Mouse (Mus musculus) gonadal fat pad, adult 2 months (tissue): ENCODE measurements around the gene Cbs. TPM values are rescaled to one million over a fixed set of nuclear protein-coding genes. Genes with fewer than 3 reads are reported as not detected.
"Not testable (repeated sequence)": the region's sequence is repeated elsewhere in the genome, so short reads cannot be mapped to it uniquely, and the experiment has no call there.

Experiments used
- DNase-seq: peaks from one replicate; pipeline ENCODE4 v3.0.0-alpha.2; 2012; ENCODE audit warnings: low read depth
- polyA plus RNA-seq: library from polyadenylated mRNA; depleted of rRNA; stranded (reverse); fragments of >200 nt; gene quantifications from 2 replicates; pipeline ENCODE4 v1.2.3, GENCODE M21; 2012

The Cbs gene
- polyA plus RNA-seq, 1 experiment, result 82.1 TPM

DNA sequence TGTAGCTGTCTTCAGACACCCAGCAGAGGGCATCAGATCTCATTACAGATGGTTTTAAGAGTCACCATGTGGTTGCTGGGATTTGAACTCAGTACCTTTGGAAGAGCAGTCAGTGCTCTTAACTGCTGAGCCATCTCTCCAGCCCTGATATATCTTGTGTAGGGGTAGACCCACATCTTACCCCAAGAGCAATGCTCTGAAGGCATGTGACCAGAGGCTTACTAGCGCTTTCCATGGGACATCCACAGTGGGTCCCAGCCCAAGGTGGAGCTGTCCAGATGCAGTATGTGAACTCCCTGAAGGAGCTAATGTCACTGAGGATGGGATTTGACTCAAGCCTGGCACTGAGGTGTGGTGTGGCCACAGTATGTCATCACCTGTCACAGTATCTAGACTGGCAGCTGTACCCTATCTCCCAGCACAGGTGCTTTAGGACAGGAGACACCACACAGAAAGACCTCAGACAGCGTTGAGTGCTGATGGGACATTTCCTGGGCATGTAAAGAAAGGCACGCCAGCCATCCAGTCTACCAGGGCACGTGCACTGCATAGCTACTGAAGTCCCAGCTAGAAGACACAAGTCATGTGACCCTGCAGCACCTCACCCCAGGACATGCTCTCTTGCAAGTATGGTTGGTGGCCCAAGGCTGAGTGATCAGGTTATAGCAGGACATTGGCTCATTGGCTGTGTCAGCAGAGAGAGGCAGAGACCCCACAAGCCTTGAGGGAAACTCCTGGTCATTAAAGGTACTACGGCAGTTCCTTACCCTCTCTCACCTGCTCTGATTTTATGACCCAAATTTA is 9.4 kb upstream of the Cbs start:
- no peak for DNase-seq

DNA sequence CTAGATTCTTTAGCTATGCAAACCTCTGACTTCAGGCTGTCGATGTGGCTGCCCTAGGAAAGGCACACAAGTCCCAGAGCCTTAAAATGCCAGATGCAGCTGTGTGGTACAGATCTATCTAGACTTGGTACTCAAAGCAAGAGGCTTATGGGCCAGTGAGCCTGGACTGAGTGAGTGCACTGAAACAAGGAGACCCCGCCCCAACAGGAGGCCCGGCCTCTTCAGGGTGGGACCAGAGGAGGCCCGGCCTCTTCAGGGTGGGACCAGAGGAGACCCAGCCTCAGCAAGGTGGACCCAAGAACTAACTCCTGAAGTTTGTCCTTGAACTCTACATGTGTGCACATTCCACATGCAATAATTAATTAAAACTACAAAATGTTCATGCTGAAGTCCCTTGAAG is 5.9 kb upstream of the Cbs start:
- no peak for DNase-seq

DNA sequence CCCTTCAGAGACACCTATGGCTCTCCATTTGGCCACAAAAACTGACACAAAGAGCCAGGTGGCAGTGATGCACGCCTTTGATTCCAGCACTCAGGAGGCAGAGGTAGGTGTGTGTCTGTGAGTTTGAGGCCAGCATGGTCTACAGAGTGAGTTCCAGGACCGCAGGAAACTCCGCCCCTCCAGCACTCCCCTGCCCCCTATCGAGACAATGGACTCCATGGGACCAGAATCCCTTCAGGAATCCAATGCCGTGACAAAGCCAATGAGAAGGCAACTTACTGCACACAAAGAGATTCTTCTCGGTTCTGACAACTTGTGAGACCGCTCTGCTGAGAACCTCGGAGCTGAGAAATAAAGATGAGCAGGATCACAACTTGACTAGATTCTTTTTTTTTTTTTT is 5.3 kb upstream of the Cbs start:
- DNase-seq, result no peak

DNA sequence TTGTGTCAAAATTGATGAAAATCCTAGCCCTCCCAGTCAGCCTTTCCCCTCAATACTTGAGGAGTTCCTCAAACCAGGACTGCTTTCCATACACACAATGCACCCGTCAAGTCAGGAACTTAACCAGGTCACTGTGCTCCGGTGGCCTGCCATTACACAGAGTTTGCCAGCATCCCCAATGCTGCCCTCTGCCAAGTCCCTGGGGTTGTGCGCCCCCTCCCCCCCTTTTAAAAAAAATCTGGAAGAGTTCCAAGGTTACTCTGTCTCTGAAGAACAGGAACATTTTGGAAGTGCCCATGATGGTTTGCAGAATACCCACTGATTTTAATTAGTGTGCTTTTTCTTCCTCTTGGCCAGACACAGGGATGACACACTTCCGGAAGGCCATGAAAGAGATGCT is 2.6 kb upstream of the Cbs start:
- no peak for DNase-seq

DNA sequence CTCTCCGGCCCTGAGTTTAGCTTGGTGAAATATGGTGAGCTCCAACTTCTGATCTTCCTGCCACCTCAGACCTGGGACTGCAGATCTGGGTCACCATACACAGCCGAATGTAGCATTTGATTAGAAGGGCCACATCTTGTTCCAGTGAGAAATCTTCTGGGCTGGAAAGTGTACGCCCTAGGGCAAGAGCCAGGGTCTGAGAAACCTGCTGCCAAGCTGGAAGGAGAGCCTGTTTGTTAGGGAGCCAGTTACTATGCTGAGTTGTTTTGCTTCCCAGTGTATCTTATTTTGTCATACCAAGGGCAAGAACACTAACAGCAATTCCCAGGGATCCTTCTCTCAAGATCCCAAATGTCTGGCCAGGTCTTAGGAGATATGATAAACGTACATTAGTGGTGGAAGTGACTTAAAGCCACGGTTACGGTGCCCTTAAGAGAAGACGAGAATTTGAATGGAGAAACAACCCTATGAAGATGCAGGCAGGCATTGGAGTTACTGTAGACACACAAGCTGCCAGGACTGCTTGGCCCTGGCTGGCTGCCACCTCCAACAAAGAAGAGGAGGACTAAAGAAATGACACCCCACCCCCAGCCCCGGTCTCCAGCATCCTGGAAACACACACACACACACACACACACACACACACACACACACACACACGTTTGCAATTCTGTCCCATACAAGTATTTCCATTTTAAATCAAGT is 980 bp upstream of the Cbs start:
- no peak for DNase-seq

DNA sequence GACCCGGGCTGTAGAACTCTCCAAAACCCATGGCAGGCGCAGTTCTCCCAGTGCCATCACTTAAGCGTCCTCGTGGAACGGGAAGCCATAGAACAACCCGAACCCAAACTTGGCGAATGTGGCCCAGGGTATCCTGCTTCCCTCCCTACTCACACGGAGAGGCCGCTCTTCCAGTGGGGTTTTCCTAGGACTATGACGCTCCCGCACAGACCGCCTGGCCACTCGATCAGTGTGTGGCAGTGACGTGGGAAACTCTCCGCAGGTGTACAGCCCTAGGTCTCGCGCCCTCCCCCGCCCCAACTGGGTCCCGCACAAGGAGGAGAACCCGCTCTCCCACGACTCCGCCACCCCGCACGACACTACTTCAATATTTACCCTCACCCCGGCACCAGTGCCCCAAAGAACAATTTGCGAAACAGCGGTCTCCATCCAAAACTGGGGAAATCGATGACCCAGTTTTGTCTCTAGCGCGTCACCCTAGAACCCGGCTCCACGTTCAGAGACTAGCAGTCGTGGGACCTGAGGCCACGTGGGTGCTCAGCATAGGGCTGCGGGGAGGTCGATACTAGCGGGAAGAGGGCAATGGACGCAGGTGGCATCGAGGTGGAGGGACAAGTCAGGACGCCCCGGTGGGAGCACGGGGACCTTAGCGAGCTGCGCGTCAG is 629 bp downstream of the Cbs start:
- DNase-seq, result no peak

DNA sequence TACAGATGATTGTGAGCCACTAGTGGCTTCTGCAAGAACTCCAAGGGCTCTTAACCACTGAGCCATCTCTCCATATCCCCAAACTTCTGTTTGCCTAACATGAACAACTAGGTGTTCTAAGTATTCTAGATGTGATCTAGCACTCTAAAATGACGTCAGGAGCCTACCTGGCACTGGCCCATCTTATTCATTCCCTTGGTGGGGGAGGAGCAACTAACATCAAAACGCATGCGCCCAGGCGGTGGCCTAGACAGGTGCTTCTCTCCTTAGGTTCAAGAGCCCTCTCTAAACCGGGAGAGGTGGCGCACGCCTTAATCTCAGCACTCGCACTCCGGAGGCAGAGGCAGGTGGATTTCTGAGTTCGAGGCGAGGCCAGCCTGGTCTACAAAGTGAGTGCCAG is 1.3 kb downstream of the Cbs start:
- DNase-seq, result no peak

DNA sequence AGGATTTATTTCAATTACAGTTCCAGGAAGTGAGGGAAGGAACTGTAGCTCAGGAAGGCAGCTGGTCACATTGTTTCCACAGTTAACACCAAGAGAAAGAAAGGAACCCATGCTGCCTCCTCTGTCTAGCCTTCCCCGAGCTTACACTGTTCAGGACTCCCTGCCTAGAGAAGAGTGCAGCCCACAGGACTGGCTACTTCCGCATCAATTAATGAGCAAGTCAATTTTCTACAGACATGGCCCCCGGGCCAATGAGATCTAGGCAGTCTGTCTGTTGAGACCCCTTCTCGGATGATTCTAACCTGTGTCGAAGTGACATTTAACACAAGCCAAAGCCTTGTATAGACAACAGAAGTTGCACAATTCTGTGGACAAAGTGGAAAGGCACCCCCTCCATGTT is 2.1 kb downstream of the Cbs start:
- no peak for DNase-seq

DNA sequence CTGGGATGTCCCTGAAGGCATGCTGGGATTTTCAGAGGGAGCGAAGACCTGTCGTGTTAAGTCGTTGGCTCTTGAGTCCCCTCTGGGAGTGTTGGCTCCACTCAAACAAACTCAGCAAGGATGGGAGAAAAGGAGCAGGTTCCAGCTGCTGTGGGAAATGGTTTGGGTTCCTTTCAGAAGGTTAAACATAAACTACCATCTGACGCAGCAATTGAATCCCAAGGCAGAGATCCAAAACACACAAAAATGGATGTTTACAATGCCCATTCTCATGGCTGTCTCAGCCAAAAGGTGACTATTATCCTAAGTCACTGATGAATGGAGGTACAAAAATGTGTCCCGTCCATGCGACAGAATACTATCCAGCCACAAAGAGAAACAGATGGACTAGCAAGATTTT is 4.0 kb downstream of the Cbs start:
- no peak for DNase-seq

DNA sequence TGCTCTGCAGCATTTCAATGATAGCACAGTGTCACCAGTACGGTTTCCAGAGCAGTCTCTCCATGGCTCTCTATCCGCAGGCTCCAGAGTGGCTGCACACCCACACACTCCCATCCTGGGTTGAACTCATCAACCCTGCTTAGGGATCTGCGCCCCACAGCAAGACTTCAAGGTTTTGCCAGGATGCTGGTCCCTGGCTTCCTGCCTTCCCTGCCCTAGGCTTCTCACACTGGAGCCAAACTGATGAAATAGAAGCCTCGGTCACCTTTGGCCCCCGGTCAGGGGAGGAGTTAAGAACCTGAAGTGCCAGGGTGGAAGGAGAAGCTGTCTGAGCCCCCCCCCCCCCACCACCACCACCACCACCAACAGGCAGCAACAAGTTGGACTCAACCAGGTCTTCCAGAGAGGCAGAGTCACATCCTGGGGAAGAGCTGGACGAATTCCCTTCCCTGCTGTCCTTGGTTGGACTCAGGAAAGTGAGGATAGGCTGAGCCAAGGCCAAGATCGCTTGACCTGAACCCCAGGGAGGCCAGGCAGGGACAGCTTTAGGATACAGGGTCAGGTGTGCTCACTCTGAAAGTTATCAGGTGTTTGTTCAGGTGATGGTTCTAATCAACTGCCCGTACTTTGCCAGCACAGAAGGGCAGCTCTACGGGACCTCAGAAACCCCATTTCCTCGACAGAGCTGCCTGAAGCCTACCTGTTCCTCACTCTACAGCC is 5.8 kb downstream of the Cbs start:
- DNase-seq, result no peak

DNA sequence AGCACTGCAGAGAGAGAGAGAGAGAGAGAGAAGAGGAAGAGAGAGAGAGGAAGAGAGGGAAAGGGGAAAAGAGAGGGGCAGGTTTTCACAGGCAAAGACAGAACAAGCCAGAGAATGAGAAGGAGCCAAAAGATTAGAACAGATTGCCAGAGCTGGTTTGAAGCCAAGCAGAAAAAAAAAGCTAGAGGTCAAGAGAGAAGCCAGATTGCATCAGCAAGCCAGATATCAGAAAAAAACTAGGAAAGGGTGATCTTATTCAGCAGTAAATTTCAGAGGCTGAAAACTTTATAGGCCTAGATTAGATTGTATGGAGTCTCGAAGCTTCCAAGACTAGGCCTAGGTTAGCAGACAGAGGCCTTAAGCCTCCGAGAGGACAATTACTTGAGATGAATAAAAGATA is 9.1 kb downstream of the Cbs start:
- DNase-seq, result no peak

DNA sequence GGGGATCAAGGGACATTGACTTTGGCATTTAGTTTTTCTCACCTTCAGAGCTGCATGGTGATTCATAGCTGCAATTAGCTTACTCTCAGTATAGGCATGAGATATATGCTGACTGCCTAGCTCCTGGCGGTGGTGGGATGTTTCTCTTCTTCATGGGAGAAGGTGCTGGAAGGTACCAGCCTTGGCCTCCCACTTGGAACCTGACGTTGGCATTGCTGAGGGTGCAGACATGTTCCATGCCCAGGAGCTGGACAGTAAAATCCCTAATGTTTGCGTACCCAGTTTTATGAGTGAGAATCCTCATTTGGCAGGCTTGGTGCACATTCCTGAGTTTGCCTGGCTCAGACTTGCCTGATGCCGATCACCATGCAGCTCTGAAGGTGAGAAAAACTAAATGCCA is 13.9 kb downstream of the Cbs start:
- peak; percentile 94 for DNase-seq

DNA sequence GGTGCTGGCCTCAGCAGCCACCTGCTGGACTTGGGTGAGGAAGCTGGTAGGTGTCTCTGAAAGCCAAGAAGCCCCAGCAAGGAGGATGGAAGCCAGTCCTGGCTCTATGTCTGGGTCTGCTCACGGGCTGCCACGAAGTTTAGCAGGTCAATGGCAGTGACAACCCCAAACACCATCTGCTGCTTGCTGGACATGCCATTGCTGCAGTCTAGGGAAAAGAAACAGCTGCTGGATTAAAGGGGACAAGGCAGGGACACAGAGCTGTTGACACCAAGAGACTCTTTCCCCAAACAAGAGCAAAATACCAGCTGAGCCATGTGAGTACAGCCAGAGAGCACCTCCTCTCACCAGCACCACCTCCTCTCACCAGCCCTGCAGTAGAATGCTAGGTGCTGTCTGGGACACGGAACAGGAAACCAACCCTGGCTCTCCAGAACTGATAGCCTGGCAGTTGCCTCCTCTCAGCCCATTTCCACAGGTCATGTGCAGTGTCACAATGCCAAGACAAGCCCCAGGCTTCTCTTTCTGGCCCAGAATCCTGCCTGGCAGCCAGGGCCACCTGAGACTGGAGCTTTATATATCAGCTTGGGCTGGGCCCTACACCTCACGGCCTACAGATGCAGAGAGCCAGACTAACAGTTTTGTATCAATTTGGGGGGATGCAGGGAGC is 23.8 kb downstream of the Cbs start:
- no peak for DNase-seq

DNA sequence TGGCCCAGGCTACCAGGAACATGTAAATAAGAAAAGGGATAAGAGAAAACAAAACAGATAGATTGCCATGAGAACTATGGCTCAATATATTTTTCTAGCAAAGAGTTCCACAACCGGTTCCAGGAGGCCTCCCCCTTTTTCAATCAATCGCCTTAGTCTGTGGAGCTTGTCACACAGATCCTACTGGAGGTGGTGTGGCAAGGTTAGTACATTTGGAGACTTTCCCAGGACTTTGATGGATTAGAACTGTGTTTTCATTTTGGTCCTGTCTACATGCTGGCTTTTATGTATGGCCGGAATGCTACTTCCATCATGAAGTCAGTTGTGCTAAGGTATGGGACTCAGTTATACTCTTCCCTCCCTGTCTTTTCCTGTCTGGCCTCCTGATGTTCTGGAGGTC is 27.1 kb downstream of the Cbs start:
- DNase-seq, result no peak

DNA sequence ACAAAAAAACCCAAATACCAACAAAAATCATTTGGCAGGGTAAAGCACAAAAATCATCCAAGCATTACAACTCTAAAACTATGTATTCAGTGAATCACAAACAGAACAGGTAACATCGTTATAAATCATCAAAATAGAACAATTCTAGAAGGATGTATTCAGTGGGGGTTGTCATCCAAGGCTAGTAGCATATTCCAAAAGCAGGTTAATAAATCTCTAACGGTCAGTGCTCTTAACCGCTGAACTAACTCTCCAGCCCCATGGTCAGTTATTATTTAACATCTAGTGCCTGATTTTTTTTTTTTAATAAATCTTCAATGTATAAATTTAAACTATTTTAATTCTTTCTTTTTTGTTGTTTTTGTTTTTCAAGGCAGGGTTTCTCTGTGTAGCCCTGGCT is 27.9 kb downstream of the Cbs start:
- not testable (repeated sequence) for DNase-seq

DNA sequence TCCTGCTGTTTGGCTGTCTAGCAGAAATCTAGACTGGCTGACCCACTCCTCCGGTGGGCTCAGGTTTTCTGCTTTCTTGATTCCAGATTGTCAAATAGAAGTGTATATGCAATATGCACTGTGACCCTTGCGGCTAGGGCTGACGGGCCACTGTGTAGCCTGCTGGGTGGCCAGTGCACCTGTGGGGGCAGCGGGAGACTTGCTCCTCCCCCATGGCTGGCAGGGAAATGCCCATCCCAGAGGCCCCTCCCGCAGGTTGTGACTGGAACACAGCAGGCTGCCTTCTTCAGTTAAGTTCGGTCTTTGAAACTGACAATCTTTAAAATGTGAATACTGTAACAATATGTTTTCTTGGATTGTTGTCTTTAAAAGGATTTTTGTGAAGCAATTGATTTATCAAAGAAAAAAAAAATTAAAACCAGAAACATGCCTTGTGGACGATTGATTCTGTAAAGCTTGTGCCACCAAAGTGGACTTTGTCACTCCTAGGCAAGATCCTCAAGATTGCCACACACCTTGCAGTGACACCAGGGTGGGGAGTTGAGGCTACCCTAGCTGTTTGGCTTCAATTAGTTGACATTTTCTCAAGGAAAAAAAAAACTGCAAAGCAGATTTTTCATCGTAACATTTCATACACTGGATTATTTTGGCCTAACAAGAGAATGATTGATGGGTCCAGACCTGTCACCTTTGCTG is 29.6 kb downstream of the Cbs start:
- no peak for DNase-seq

DNA sequence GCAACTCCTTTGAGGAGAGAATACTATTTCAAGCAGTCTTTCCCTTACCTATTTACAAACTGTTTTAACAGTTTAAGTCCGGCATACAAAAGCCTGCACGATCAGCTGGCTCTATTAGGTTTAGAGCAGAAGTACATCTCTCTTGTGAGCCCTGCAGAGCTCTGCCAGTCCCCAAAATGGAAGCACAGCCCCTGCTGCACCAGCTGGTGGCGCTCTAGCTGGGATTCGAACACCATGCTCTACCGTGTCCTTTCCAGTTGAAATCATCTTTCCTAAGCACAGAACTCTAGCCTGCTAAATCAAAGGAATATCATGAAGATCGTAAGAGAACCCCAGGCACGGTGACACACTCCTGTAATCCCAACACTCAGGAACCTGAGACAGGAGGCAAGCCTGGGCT is 30.6 kb downstream of the Cbs start:
- DNase-seq, result no peak

DNA sequence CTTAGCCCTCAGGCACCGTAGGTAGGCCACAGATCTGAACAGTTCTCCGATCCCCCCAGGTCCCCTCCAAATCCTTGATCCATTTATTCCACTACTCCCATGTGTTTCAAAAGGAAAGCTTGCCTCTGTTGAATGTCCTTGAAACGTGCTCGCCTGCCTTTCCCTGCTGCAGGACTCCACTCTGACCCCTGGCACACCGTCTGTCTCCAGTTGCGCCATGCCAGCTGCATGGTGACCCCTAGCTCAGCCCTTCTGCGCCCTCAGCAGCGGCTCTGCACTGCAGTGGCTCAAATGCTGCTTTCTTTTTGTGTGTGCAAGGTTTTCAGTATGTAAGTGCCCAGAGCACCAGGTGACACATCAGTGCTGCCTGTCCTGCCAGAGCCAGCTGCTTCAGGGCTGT is 38.4 kb downstream of the Cbs start:
- DNase-seq, result no peak

DNA sequence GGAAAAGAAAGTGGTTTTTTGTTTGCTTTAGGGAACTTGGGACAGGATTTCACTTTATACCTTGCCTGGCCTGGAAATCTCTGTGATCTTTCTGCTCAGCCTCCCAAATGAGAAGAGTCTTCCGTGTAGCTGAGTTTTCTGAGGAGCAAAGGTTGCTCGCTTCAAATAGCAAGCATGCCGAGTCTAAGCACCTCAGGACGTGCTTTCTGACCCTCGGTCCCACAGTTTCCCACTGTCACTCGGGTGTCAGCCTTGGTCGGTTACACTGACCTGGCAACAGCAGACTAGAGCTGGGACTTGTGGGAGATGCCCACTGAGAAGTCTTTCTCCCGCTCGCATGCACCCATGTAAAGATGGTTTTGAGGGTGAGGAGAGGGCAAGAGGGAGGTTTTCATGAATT is 39.1 kb downstream of the Cbs start:
- DNase-seq, result no peak

DNA sequence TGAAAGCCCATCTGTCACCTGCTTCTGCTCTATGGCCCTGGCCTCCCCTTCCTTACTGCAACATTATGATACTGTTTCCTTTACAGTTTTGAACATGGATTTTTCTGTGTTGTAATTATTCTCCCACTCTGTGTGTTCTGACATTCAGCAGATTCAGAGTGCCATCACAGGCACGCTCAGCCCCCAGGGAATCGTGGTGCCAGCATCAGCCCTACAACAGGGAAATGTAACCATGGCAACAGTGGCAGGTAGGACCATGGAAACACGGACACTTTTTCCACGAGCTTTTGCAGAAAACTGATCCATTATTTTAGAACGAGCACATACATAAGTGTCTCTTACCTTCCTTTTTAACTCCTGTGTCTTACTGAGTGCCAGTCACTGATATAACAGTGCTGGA is 42.0 kb downstream of the Cbs start:
- DNase-seq, result no peak

DNA sequence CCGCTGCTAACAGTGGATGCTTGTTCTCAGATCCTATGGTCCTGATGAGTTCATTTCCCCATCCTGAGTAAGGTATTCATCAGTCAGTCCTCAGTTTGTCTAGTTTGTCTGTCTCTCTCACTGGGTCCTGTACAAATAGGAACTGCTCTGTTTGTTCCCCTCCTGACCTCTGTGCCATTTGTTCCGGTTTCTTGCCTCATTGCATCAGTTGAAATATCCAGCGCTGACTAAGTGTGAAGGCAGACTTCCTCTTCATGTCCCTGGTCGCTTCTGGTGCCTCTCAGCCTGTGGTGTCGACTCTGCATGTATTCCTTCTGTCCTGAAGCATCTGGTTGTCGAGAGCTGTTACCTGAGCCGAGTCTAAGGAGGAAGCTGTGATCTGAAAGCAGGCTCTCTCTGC is 42.4 kb downstream of the Cbs start:
- no peak for DNase-seq
